13 mouse cellular contexts compared by ENCODE assay signal in genomic region chr2:25170326-25171100, GRCm38 (mm10). TPM values are rescaled to one million over a fixed set of nuclear protein-coding genes. Genes with fewer than 3 reads are reported as not detected.
DNase-seq lines count a peak whose midpoint lies in the region; ATAC-seq and TF ChIP-seq lines count a peak whose summit lies in the region.
"Had no signal": no experiment of that assay in that cellular context is flagged by ENCODE, and none has a peak within 500 bp of the region (broad histone marks: within the 10 kb centered on the region; RNA-seq: fewer than 3 reads in every experiment).

No protein-coding gene starts in this region.

- no peak for TF ChIP-seq CTCF in midbrain, postnatal 0 days (IDR thresholded peaks at IDR 0.05)
- TF ChIP-seq CTCF in stomach, postnatal 0 days (IDR thresholded peaks at IDR 0.05; ENCODE audit: low read depth): no peak

- TF ChIP-seq EP300 in stomach, postnatal 0 days (optimal IDR thresholded peaks at IDR 0.05): no peak

- ATAC-seq in heart, embryonic 15.5 days (replicated peaks; ENCODE audit: insufficient number of reproducible peaks, insufficient read depth, low FRiP score, low read depth): no peak
- no peak for ATAC-seq in heart, embryonic 11.5 days (replicated peaks; ENCODE audit: insufficient number of reproducible peaks, low FRiP score, low TSS enrichment)
- no peak for ATAC-seq in midbrain, embryonic 12.5 days (ENCODE audit: low FRiP score, low read depth)
- ATAC-seq in midbrain, postnatal 0 days (ENCODE audit: low FRiP score): no peak
- no peak for ATAC-seq in forebrain, embryonic 14.5 days
- no peak for ATAC-seq in stomach, postnatal 0 days (ENCODE audit: low FRiP score, low TSS enrichment)
- no peak for ATAC-seq in monocyte, adult 5-6 weeks (replicated peaks; ENCODE audit: insufficient number of reproducible peaks, low FRiP score, low TSS enrichment, poor library complexity, severe bottlenecking)

- H3K27me3 ChIP-seq in heart, embryonic 15.5 days: 0 out of 2 replicates have a peak, but pooled peaks cover 2% of the 10 kb centered on the region
- no peaks in the 10 kb centered on the region for H3K27me3 ChIP-seq in heart, embryonic 11.5 days (ENCODE audit: control insufficient read depth, insufficient read depth, low read length)
- H3K27me3 ChIP-seq in midbrain, embryonic 12.5 days: no peaks in the 10 kb centered on the region
- H3K27me3 ChIP-seq in midbrain, postnatal 0 days (ENCODE audit: insufficient read depth, low read length): no peaks in the 10 kb centered on the region
- no peaks in the 10 kb centered on the region for H3K27me3 ChIP-seq in forebrain, embryonic 14.5 days (replicated peaks; ENCODE audit: control insufficient read depth, insufficient read depth, low read length)
- H3K27me3 ChIP-seq in stomach, postnatal 0 days (ENCODE audit: control insufficient read depth, insufficient read depth, low read length): no peaks in the 10 kb centered on the region

- no peak overlapping the region for H3K4me2 ChIP-seq in heart, embryonic 15.5 days
- H3K4me2 ChIP-seq in heart, embryonic 11.5 days: no peak overlapping the region
- no peak overlapping the region for H3K4me2 ChIP-seq in midbrain, embryonic 12.5 days (replicated peaks)
- no peak overlapping the region for H3K4me2 ChIP-seq in midbrain, postnatal 0 days (ENCODE audit: low read depth, low read length, poor library complexity, severe bottlenecking)
- no peak overlapping the region for H3K4me2 ChIP-seq in forebrain, embryonic 14.5 days (ENCODE audit: low read length)
- no peak overlapping the region for H3K4me2 ChIP-seq in stomach, postnatal 0 days (replicated peaks; ENCODE audit: low read depth)
- H3K4me2 ChIP-seq: embryonic facial prominence, embryonic 13.5 days had no signal

- DNase-seq in midbrain, postnatal 0 days (ENCODE audit: low spot score): no peak
- DNase-seq in forebrain, embryonic 14.5 days (ENCODE audit: low spot score): peak; percentile 51
- peak; percentile 40 for DNase-seq in stomach, postnatal 0 days (ENCODE audit: low spot score)
- no peak for DNase-seq in right cerebral cortex, postnatal 10 days (ENCODE audit: low spot score in 2 of 2)
- DNase-seq: gastrocnemius, postnatal 14 days had no signal

- no peak overlapping the region for H3K4me3 ChIP-seq in heart, embryonic 15.5 days
- H3K4me3 ChIP-seq in heart, embryonic 11.5 days (ENCODE audit: low read depth, low read length): no peak overlapping the region
- no peak overlapping the region for H3K4me3 ChIP-seq in midbrain, embryonic 12.5 days
- no peak overlapping the region for H3K4me3 ChIP-seq in midbrain, postnatal 0 days (ENCODE audit: low read depth, low read length)
- H3K4me3 ChIP-seq in forebrain, embryonic 14.5 days (ENCODE audit: low read depth, low read length): no peak overlapping the region
- no peak overlapping the region for H3K4me3 ChIP-seq in stomach, postnatal 0 days (ENCODE audit: low read depth, low read length)
- H3K4me3 ChIP-seq: embryonic facial prominence, embryonic 13.5 days had no signal

- peak overlapping the region; percentile 40; the same call in 1 of the 2 replicates for H3K27ac ChIP-seq in heart, embryonic 15.5 days
- H3K27ac ChIP-seq in heart, embryonic 11.5 days (ENCODE audit: low read depth, low read length): no peak overlapping the region
- H3K27ac ChIP-seq in midbrain, embryonic 12.5 days (replicated peaks): peak overlapping the region; percentile 36; the same call in 1 of the 2 replicates
- no peak overlapping the region for H3K27ac ChIP-seq in midbrain, postnatal 0 days (ENCODE audit: low read depth, low read length)
- peak overlapping the region; percentile 52; the same call in 1 of the 2 replicates for H3K27ac ChIP-seq in forebrain, embryonic 14.5 days (ENCODE audit: low read depth, low read length)
- H3K27ac ChIP-seq in stomach, postnatal 0 days (replicated peaks): peak overlapping the region; percentile 65
- H3K27ac ChIP-seq: embryonic facial prominence, embryonic 13.5 days had no signal

- WGBS in heart, embryonic 15.5 days: 63% methylated on average over 10 of the region's 10 CpGs
- 55% methylated on average over 10 of the region's 10 CpGs for WGBS in heart, embryonic 11.5 days (ENCODE audit: insufficient replicate concordance)
- 79% methylated on average over 10 of the region's 10 CpGs for WGBS in midbrain, embryonic 12.5 days
- 81% methylated on average over 10 of the region's 10 CpGs for WGBS in midbrain, postnatal 0 days
- WGBS in forebrain, embryonic 14.5 days: 61% methylated on average over 10 of the region's 10 CpGs
- WGBS in stomach, postnatal 0 days: 60% methylated on average over 10 of the region's 10 CpGs

- peaks cover 34% of the 10 kb centered on the region for H3K4me1 ChIP-seq in heart, embryonic 15.5 days (replicated peaks)
- H3K4me1 ChIP-seq in heart, embryonic 11.5 days (ENCODE audit: control insufficient read depth, insufficient read depth, low read length): peaks cover 18% of the 10 kb centered on the region
- H3K4me1 ChIP-seq in midbrain, embryonic 12.5 days: peaks cover 55% of the 10 kb centered on the region
- H3K4me1 ChIP-seq in midbrain, postnatal 0 days (ENCODE audit: insufficient read depth, low read length): peaks cover 11% of the 10 kb centered on the region; the same call in 1 of the 2 replicates
- H3K4me1 ChIP-seq in forebrain, embryonic 14.5 days (ENCODE audit: control insufficient read depth, insufficient read depth, low read length): peaks cover 23% of the 10 kb centered on the region
- H3K4me1 ChIP-seq in stomach, postnatal 0 days (replicated peaks; ENCODE audit: control insufficient read depth, insufficient read depth): peaks cover 6% of the 10 kb centered on the region

- H3K9ac ChIP-seq in heart, embryonic 15.5 days: no peak overlapping the region
- no peak overlapping the region for H3K9ac ChIP-seq in heart, embryonic 11.5 days (ENCODE audit: low read depth, low read length)
- H3K9ac ChIP-seq in midbrain, embryonic 12.5 days (replicated peaks): peak overlapping the region; percentile 4; the same call in 1 of the 2 replicates
- no peak overlapping the region for H3K9ac ChIP-seq in midbrain, postnatal 0 days (replicated peaks; ENCODE audit: low read length, poor library complexity, severe bottlenecking)
- no peak overlapping the region for H3K9ac ChIP-seq in forebrain, embryonic 14.5 days (ENCODE audit: low read length)
- H3K9ac ChIP-seq in stomach, postnatal 0 days (ENCODE audit: low read length): no peak overlapping the region
- H3K9ac ChIP-seq: embryonic facial prominence, embryonic 13.5 days had no signal

- no peaks in the 10 kb centered on the region for H3K9me3 ChIP-seq in heart, embryonic 15.5 days (replicated peaks)
- no peaks in the 10 kb centered on the region for H3K9me3 ChIP-seq in heart, embryonic 11.5 days (replicated peaks; ENCODE audit: control insufficient read depth, low read length)
- no peaks in the 10 kb centered on the region for H3K9me3 ChIP-seq in midbrain, embryonic 12.5 days
- H3K9me3 ChIP-seq in midbrain, postnatal 0 days (ENCODE audit: low read length): no peaks in the 10 kb centered on the region
- H3K9me3 ChIP-seq in forebrain, embryonic 14.5 days (replicated peaks; ENCODE audit: control insufficient read depth, low read length): no peaks in the 10 kb centered on the region
- no peaks in the 10 kb centered on the region for H3K9me3 ChIP-seq in stomach, postnatal 0 days (ENCODE audit: control insufficient read depth, low read length)
- H3K9me3 ChIP-seq: embryonic facial prominence, embryonic 13.5 days had no signal

- no peaks in the 10 kb centered on the region for H3K36me3 ChIP-seq in heart, embryonic 15.5 days
- no peaks in the 10 kb centered on the region for H3K36me3 ChIP-seq in heart, embryonic 11.5 days (ENCODE audit: control insufficient read depth, insufficient read depth, low read length)
- H3K36me3 ChIP-seq in midbrain, embryonic 12.5 days: no peaks in the 10 kb centered on the region
- no peaks in the 10 kb centered on the region for H3K36me3 ChIP-seq in midbrain, postnatal 0 days (ENCODE audit: insufficient read depth, low read length)
- no peaks in the 10 kb centered on the region for H3K36me3 ChIP-seq in forebrain, embryonic 14.5 days (ENCODE audit: control insufficient read depth, insufficient read depth, low read length)
- H3K36me3 ChIP-seq in stomach, postnatal 0 days (ENCODE audit: control insufficient read depth, insufficient read depth, low read length): no peaks in the 10 kb centered on the region
- H3K36me3 ChIP-seq: embryonic facial prominence, embryonic 13.5 days had no signal

RNA-seq across cellular contexts. Expression of gene Nrarp, which starts 10.0 kb away (rescaled TPM):
- polyA plus RNA-seq in heart, embryonic 15.5 days (2015; fragmentation: Nextera tagmentation; extraction: Ambion mirVana): 17.3 and 19.0 TPM in 2 replicates
- polyA plus RNA-seq in heart, embryonic 11.5 days (2014; fragmentation: Nextera tagmentation; extraction: Ambion mirVana): 4.5 and 4.8 TPM in 2 replicates
- polyA plus RNA-seq in midbrain, embryonic 12.5 days (2016; fragmentation: Nextera tagmentation; extraction: Ambion mirVana): 91.2 and 92.1 TPM in 2 replicates
- total RNA-seq in midbrain, postnatal 0 days (2014; rRNA removed): 49.2 and 49.9 TPM in 2 replicates
- polyA plus RNA-seq in midbrain, postnatal 0 days (2015; fragmentation: Nextera tagmentation; extraction: Ambion mirVana): 16.1 and 16.5 TPM in 2 replicates
- polyA plus RNA-seq in forebrain, embryonic 14.5 days (2014; fragmentation: Nextera tagmentation; extraction: Ambion mirVana): 18.6 and 22.1 TPM in 2 replicates
- 25.3 and 25.6 TPM in 2 replicates for polyA plus RNA-seq in stomach, postnatal 0 days (2015; fragmentation: Nextera tagmentation; extraction: Ambion mirVana)
- 22.3 to 51.8 TPM (median 24.4 TPM) in 3 replicates for total RNA-seq in monocyte, adult 5-6 weeks (2017)

RNA-seq across cellular contexts. Expression of gene Tor4a, which starts 26.2 kb away (rescaled TPM):
- 5.8 and 10.3 TPM in 2 replicates for polyA plus RNA-seq in heart, embryonic 15.5 days (2015; fragmentation: Nextera tagmentation; extraction: Ambion mirVana)
- polyA plus RNA-seq in heart, embryonic 11.5 days (2014; fragmentation: Nextera tagmentation; extraction: Ambion mirVana): 5.9 and 8.3 TPM in 2 replicates
- 1.4 and 1.6 TPM in 2 replicates for polyA plus RNA-seq in midbrain, embryonic 12.5 days (2016; fragmentation: Nextera tagmentation; extraction: Ambion mirVana)
- 1.7 and 3.5 TPM in 2 replicates for total RNA-seq in midbrain, postnatal 0 days (2014; rRNA removed)
- polyA plus RNA-seq in midbrain, postnatal 0 days (2015; fragmentation: Nextera tagmentation; extraction: Ambion mirVana): 0.98 and 1.3 TPM in 2 replicates
- polyA plus RNA-seq in forebrain, embryonic 14.5 days (2014; fragmentation: Nextera tagmentation; extraction: Ambion mirVana): 0.97 and 1.9 TPM in 2 replicates
- 13.1 and 13.7 TPM in 2 replicates for polyA plus RNA-seq in stomach, postnatal 0 days (2015; fragmentation: Nextera tagmentation; extraction: Ambion mirVana)
- 28.8 to 64.7 TPM (median 31.0 TPM) in 3 replicates for total RNA-seq in monocyte, adult 5-6 weeks (2017)

RNA-seq across cellular contexts. Expression of gene Nelfb, which starts 40.8 kb away (rescaled TPM):
- polyA plus RNA-seq in heart, embryonic 15.5 days (2015; fragmentation: Nextera tagmentation; extraction: Ambion mirVana): 62.7 and 79.5 TPM in 2 replicates
- polyA plus RNA-seq in heart, embryonic 11.5 days (2014; fragmentation: Nextera tagmentation; extraction: Ambion mirVana): 62.9 and 69.0 TPM in 2 replicates
- polyA plus RNA-seq in midbrain, embryonic 12.5 days (2016; fragmentation: Nextera tagmentation; extraction: Ambion mirVana): 118 and 123 TPM in 2 replicates
- total RNA-seq in midbrain, postnatal 0 days (2014; rRNA removed): 87.0 and 101 TPM in 2 replicates
- polyA plus RNA-seq in midbrain, postnatal 0 days (2015; fragmentation: Nextera tagmentation; extraction: Ambion mirVana): 90.4 TPM in 2 replicates
- polyA plus RNA-seq in forebrain, embryonic 14.5 days (2014; fragmentation: Nextera tagmentation; extraction: Ambion mirVana): 68.8 and 73.5 TPM in 2 replicates
- polyA plus RNA-seq in stomach, postnatal 0 days (2015; fragmentation: Nextera tagmentation; extraction: Ambion mirVana): 58.6 and 59.1 TPM in 2 replicates
- 82.8 to 113 TPM (median 105 TPM) in 3 replicates for total RNA-seq in monocyte, adult 5-6 weeks (2017)

RNA-seq across cellular contexts. Expression of gene Stpg3, which starts 43.9 kb away (rescaled TPM):
- polyA plus RNA-seq in heart, embryonic 15.5 days (2015; fragmentation: Nextera tagmentation; extraction: Ambion mirVana): not detected in 2 replicates
- polyA plus RNA-seq in heart, embryonic 11.5 days (2014; fragmentation: Nextera tagmentation; extraction: Ambion mirVana): not detected in 2 replicates
- polyA plus RNA-seq in midbrain, embryonic 12.5 days (2016; fragmentation: Nextera tagmentation; extraction: Ambion mirVana): not detected in 2 replicates
- 0.38 TPM in 1 of 2 replicates, not detected in the other for total RNA-seq in midbrain, postnatal 0 days (2014; rRNA removed)
- polyA plus RNA-seq in midbrain, postnatal 0 days (2015; fragmentation: Nextera tagmentation; extraction: Ambion mirVana): not detected in 2 replicates
- polyA plus RNA-seq in forebrain, embryonic 14.5 days (2014; fragmentation: Nextera tagmentation; extraction: Ambion mirVana): not detected in 2 replicates
- not detected in 2 replicates for polyA plus RNA-seq in stomach, postnatal 0 days (2015; fragmentation: Nextera tagmentation; extraction: Ambion mirVana)
- not detected in 3 replicates for total RNA-seq in monocyte, adult 5-6 weeks (2017)
- total RNA-seq: gastrocnemius, postnatal 14 days; layer of hippocampus, postnatal 10 days; liver, adult 2 months had no signal
- polyA plus RNA-seq: liver, adult 2 months; stomach, embryonic 14.5 days had no signal

RNA-seq across cellular contexts. Expression of gene Fam166a, which starts 48.0 kb away (rescaled TPM):
- 0.57 and 0.65 TPM in 2 replicates for polyA plus RNA-seq in heart, embryonic 15.5 days (2015; fragmentation: Nextera tagmentation; extraction: Ambion mirVana)
- polyA plus RNA-seq in heart, embryonic 11.5 days (2014; fragmentation: Nextera tagmentation; extraction: Ambion mirVana): 0.44 TPM in 1 of 2 replicates, not detected in the other
- polyA plus RNA-seq in midbrain, embryonic 12.5 days (2016; fragmentation: Nextera tagmentation; extraction: Ambion mirVana): 0.21 and 1.6 TPM in 2 replicates
- not detected in 2 replicates for total RNA-seq in midbrain, postnatal 0 days (2014; rRNA removed)
- polyA plus RNA-seq in midbrain, postnatal 0 days (2015; fragmentation: Nextera tagmentation; extraction: Ambion mirVana): 1.5 TPM in 1 of 2 replicates, not detected in the other
- 1.1 TPM in 1 of 2 replicates, not detected in the other for polyA plus RNA-seq in forebrain, embryonic 14.5 days (2014; fragmentation: Nextera tagmentation; extraction: Ambion mirVana)
- polyA plus RNA-seq in stomach, postnatal 0 days (2015; fragmentation: Nextera tagmentation; extraction: Ambion mirVana): 0.92 TPM in 1 of 2 replicates, not detected in the other
- total RNA-seq in monocyte, adult 5-6 weeks (2017): not detected in 3 replicates
- total RNA-seq: gastrocnemius, postnatal 14 days; layer of hippocampus, postnatal 10 days; liver, adult 2 months had no signal
- polyA plus RNA-seq: embryonic facial prominence, embryonic 13.5 days; stomach, embryonic 14.5 days had no signal

Comparison
In these comparisons a context has a peak if more than half of its experiments do, and no peak if none do; other contexts are left out.
1. H3K27ac ChIP-seq: peak in heart, embryonic 15.5 days (single experiment), midbrain, embryonic 12.5 days (single experiment), forebrain, embryonic 14.5 days (single experiment) and stomach, postnatal 0 days (single experiment); none in heart, embryonic 11.5 days (single experiment) and midbrain, postnatal 0 days (single experiment).
2. DNase-seq: peak in forebrain, embryonic 14.5 days (single experiment) and stomach, postnatal 0 days (single experiment); none in midbrain, postnatal 0 days (single experiment) and right cerebral cortex, postnatal 10 days (0 of 2).